Mouse (Mus musculus): ENCODE data around the gene Rftn2. TPM values are rescaled to one million over a fixed set of nuclear protein-coding genes. Genes with fewer than 3 reads are reported as not detected.

Gene Rftn2
- total RNA-seq, 2 experiments from 2014 or later = 14.3 to 17.6 TPM

DNA sequence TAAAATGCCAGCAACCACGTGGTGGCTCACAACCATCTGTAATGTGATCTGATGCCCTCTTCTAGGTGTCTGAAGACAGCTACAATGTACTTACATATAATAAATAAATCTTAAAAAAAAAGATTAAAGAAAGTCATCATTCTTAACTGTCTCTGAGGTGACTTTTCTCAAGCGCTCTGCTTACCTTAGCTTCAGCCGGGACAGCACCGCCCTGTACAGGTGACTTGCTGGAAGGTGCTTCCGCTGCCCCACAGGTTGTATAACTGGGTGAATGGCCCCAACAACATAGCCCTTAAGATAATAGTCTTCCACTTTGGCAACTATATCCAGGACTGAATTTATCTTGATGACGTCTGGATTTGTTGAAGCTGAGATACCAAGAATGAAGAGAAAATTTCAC is 12.6 kb downstream of the Rftn2 start:
- intact Hi-C loops (cut with DNase I) = no loop called here
- DNase-seq (ENCODE audit: extremely low spot score in 1 of 2, low spot score in 2 of 2) = no peak

DNA sequence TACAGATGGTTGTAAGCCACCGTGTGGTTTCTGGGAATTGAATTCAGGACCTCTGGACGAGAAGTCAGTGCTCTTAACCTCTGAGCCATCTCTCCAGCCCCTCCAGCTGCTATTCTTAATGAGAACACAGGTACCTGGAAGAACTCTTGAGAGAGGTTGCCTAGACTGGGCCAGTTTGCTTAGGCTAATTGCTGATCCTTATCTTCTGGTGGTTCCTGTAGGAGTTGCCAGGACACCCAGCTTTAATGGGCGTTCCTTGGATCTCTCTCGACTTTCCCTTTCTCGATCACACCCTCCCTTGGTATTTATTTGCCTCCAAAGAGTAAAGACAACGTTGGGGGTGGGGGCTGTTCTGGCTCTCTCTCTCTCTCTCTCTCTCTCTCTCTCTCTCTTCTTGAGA is 13.1 kb downstream of the Rftn2 start:
- intact Hi-C loops (cut with DNase I) = no loop called here
- no peak for DNase-seq (ENCODE audit: extremely low spot score in 1 of 2, low spot score in 2 of 2)

DNA sequence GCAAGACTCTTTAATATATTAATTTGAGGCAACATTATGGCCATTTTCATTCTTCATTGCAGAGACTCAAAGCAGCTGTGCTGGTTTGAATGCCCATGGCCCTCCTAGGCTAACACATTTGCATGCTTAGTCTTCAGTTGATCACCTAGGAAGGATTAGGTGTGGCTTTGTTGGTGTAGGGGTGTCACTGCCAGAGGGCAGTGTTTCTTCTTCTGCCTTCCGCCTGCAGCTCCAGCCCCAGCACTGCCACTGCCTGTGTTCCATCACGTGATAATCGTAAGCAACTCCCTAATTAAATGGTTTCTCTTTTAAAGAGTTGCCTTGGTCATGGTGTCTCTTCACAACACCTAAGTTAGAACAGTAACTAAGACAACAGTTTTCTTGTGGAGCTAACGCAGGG is 13.8 kb downstream of the Rftn2 start:
- intact Hi-C loops (cut with DNase I) = no loop called here
- DNase-seq (ENCODE audit: extremely low spot score in 1 of 2, low spot score in 2 of 2) = no peak

DNA sequence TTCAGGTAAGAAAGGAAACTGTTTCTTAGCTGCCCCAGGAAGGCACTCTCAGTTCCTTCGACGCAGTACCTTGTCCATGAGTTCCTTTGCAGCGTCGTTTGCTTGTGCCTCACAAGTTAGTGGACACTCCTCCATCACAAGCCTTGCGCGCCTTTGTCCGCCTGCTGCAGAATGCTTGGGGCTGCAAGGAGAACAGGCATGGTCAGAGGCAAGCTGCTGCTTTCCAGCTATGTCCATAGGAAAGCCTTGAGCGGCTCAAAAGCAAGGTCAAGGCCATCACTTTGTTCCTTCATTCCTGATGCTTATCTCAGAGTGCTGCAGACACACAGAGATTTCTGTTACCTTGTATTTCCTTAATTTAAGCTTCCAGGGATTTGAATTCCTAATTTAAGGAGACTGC is 15.5 kb downstream of the Rftn2 start:
- intact Hi-C loops (cut with DNase I) = no loop called here
- DNase-seq (ENCODE audit: extremely low spot score in 1 of 2, low spot score in 2 of 2) = no peak

DNA sequence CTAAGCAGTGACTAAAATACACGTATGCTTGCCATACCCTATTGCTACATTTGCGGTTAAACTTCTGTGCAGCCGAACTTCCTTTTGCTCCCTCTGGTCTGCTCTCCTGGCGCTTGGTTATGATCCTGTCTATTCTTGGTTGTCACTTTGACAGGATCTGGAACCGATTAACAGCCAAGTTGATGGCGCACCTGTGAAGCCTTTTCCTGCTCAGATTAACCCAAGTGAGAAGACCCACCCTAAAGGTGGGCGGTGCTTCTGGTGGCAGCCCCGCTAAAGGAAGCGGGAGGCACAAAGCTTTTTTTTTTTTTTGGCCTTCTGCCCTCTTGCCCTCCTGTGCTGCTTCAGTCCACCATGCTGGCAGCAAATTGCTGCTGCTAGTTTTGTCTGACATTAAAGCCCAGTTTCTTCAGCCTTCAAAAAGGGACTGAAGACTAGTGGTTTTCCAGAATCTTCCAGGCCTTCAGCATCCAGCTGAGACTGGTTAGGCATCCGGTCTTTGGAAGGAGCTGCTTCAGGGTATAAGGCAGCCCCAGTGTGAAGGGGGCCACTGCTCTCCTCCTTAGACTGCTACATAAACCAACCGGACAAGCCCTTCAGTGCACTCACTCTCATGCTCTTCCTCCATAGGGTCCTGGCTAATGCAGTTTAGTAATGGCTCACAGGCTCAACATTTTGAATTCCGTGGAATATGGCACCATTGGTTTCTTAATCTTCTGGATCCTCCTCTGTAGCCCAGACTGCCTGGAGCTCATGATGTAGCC is 16.2 kb downstream of the Rftn2 start:
- DNase-seq (ENCODE audit: extremely low spot score in 1 of 2, low spot score in 2 of 2) = no peak
- intact Hi-C loops (cut with DNase I) = no loop called here

DNA sequence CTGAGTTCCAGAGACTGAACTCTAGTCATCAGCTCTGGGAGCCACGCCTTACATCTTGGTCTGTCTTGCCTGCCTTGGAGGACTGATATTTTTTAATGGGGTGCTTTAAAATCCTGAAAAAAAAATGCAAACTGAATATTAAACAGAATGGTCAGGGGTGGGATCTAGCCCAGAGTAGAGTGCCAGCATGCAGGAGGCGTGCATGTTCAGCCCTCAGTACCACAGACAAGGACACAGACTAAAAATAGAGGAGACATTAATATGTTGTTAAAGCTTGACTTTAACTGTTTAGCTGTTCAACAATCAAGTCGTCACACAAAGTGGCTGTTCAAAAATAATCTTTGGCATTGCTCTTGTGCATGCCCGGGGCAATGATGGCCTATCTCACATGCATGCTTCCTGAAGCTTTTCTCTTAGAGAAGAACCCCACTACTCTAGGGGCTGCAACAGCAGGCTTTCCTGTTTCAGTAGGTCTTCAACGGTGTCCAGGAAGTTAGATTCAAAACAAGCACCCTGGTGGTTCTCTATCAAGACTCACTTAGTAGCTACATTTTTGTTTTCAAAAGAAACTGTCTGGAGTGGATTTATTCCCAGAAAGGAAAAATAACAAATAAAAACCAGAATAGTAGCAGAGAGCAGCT is 18.0 kb downstream of the Rftn2 start:
- DNase-seq (ENCODE audit: extremely low spot score in 1 of 2, low spot score in 2 of 2) = no peak
- intact Hi-C loops (cut with DNase I) = no loop called here

DNA sequence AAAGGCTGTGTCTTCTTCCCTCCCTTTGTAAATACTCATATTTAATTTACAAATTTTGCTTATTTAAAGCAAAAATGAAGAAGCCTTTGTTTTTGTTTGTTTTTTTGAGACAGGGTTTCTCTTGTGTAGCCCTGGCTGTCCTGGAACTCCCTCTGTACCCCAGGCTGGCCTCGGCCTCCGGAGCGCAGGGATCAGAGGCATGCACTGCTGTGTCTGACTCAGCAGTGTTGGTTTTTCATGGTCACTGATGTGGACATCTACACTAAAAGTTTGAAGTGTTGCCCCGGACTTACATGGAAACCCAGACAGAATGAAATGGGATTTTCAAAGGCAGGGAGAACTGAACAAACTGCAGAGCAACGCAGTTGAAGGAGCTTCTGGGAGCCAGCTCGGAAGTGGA is 19.0 kb downstream of the Rftn2 start:
- intact Hi-C loops (cut with DNase I) = no loop called here

DNA sequence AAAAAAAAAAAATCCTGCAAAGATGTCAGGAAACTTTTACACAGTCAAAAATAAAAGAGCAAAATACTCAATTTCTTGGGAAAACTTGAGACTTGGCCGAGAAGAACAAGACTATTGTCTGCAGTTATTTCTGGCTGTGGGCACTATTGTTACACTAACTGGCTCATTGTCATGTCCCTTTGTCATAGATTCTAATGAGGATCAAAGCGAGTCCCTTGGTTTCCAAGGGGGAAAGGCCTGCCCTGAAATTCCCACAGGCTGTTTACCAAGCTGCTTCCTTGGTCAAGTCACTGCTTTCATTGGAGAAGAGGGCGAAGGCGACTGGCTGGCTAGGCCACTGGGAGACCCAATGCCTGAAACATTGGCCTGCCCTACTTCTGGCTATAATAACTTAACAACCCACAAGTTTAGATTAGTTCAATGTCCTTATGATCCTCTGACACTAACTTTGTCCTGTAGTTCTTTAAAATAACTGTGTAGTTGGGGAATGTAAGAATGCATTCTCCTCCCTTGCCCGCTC is 20.7 kb downstream of the Rftn2 start:
- no peak for DNase-seq (ENCODE audit: extremely low spot score in 1 of 2, low spot score in 2 of 2)
- intact Hi-C loops (cut with DNase I) = no loop called here

More for the DNA sequence above, 19.0 kb downstream of the Rftn2 start:
- DNase-seq (ENCODE audit: extremely low spot score in 1 of 2, low spot score in 2 of 2) = no peak

DNA sequence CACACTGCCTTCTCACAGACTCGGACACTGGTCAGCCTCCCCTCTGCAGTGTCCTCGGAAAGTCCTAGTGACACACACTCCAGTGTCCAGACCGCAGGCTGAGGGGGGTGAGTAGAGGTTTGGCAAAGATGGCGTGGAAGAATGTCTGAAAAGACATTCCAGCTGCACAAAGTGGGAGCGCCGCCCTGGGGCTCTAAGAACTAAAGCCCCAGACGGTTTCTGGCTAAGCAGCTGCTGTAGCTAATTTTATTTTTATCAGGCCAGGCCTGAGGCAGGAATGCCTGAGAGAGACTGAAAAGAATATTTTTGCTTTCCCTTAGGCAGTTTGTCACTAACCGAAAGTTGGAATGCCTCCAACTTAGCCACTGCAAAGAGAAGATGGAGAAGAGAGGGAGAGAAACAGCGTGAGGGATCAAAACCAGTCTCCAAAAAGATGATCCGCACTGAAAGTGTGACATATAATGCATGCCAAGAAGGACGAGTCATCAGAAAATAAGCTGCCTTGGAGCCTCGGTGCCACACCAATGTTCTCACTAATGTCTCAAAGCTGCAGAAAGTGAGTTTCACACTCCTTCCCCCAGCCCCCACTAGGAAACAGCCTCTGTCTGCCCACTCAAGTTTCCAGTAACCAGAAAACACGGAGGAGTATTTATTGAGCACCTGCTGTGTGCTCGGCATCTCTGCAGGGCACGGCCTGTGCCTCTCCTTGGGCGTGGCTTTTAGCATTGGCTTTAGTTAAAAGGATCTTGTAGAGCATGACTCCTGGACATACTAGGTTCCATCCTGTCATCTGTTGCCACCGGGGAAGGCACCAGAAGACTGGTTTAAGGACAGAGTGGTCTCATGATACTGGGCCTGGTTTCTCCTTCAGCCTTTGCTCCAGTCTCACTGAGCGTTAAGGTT is 24.5 kb downstream of the Rftn2 start:
- intact Hi-C loops (cut with DNase I) = no loop called here

DNA sequence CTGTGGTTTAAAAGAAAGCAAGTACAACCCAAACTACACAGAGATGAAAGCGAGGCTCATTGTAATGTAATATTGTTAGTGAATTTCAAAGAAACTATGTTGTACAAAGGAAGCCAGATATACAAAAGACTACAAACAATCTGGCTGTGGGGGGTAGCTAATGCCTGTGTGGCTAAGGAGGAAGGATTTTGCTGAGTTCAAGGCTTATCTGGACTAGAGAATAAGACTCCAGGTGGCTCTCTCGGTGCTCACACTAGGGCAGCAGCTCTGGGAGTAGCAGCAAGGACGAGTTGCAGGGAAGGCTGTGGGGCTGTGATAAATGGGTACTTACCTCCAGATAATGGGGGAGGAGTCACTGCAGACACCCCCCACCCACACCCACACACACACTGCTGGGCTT is 27.9 kb downstream of the Rftn2 start:
- DNase-seq (ENCODE audit: extremely low spot score in 1 of 2, low spot score in 2 of 2) = no peak
- intact Hi-C loops (cut with DNase I) = no loop called here

More for the DNA sequence above, 24.5 kb downstream of the Rftn2 start:
- DNase-seq (ENCODE audit: extremely low spot score in 1 of 2, low spot score in 2 of 2) = peak; percentile 52 to 71

DNA sequence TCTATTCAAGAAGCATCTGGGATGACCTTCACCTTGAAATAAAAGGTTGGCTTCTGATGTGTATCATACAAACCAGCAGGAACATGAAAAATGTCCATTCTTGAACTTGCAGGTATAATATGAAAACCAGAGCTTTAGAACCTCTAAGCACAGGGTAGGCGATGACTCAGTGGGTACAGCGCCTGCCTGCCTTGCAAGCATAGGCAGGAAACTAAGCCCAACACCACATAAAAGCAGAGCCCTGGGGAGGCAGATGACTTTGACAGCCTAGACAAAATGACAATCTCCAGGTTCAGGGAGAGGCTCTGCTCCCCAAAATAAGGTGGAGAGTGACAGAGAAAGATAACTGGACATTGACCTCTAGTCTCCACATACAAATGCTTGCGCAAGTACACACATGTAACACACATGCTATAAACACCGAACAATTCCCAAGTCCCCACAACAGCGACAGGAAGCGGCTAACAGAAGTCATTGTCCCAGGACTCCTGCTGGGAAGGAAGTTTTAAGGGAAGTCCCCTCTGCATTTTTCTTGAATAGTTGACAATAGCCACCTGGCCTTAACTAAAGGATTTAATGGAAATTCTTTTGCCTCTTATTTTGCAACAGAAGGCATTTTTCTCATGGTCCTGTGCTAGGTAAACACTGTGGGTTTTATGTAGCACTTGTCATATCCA is 30.1 kb downstream of the Rftn2 start:
- no peak for DNase-seq (ENCODE audit: extremely low spot score in 1 of 2, low spot score in 2 of 2)
- intact Hi-C loops (cut with DNase I) = no loop called here

DNA sequence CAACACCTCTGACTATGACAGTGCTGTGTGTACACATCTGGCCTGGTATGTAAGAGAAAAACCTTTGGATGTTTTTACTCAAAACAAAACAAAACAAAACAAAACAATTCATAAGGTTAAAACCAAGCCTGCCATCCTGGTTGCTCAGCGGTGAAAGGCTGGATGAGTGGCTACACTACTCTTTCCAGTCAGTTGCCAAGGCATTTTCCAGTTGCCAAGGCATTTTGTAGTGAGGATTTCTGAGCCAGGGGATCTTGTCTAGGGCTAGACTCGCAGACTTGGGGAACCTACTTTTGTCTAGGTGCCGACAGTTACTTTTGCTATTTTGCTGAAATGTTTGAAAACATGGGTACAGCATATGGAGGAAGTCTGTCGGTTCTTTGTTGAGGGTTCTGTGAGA is 31.6 kb downstream of the Rftn2 start:
- no peak for DNase-seq (ENCODE audit: extremely low spot score in 1 of 2, low spot score in 2 of 2)
- intact Hi-C loops (cut with DNase I) = no loop called here

DNA sequence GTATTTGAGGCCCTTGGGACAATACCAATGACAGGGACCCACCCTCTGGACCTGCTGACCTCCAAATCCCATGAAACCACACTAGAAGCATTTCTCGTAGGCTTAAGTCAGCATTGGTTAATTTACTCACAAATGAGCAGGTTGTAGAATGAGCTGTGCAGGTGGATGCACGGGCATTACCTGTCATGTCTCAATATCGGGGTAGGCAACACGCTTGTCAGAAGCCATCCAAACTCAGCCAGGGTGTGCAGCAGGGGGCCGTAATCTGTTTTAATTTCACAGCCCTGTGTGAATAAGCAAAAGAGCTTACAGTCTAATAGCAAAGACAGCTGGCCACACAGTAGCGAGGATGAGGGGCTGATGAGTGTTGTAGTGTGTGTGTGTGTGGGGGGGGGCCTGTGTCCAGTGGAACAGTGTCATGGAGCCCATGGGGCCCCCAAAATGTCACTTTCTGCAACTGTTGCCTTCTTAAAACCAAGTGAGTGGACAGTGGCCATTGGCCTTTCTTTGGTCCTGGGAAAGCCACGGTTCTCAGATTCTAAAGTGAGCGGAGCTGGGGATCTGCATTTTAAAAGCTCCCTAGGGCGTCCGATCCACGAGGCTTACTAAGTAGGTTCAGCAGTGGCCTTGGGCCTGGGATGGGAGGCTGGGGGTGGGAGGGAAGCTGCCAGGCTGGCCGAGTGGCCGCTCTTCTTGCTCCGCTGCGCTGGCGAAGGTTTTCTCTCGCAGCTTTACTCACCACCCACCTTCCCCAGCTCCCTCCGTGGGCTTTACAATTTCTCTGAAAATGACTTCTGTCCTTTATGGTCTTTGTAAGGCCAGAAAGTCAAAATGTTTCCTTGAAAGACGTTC is 32.3 kb downstream of the Rftn2 start:
- no peak for DNase-seq (ENCODE audit: extremely low spot score in 1 of 2, low spot score in 2 of 2)
- intact Hi-C loops (cut with DNase I) = no loop called here

DNA sequence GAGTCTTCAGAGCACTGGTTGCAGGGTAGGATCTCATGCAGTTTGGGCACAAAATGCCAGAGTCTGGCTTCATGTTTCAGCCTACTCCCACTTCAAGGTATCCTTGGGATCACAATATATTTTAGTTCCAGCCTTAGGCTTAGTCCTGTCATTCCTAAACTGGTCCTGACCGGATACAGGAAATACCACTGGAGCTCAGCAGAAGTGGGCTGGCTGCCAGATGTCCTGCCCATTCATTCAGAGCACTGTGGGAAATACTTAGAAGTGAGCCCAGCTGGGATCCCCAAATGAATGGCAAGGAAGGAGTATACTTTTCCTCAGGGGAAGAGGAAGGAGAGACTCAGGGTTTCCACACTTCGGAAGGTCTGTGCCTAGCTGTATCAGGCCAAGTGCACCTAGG is 33.3 kb downstream of the Rftn2 start:
- DNase-seq (ENCODE audit: extremely low spot score in 1 of 2, low spot score in 2 of 2) = peak in 1 of 2 experiments; percentile 86
- intact Hi-C loops (cut with DNase I) = no loop called here

DNA sequence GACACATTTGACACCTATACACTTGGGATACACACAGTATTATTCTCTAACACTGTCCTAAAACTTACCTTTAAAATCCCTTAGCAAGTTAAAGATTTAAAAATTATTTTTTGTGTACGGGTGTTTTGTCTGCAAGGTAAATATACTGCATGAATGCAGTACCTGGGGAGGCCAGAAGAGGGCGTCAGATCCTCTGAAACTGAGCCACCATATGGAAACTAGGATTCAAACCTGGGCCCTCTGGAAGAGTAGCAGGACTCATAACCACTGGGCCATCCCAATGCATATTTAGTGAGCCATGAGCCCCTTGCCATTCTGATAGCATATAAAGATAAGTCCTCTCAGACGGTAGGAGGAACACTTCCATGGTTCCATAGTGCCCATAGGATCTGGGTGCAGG is 33.8 kb downstream of the Rftn2 start:
- no peak for DNase-seq (ENCODE audit: extremely low spot score in 1 of 2, low spot score in 2 of 2)
- intact Hi-C loops (cut with DNase I) = no loop called here

DNA sequence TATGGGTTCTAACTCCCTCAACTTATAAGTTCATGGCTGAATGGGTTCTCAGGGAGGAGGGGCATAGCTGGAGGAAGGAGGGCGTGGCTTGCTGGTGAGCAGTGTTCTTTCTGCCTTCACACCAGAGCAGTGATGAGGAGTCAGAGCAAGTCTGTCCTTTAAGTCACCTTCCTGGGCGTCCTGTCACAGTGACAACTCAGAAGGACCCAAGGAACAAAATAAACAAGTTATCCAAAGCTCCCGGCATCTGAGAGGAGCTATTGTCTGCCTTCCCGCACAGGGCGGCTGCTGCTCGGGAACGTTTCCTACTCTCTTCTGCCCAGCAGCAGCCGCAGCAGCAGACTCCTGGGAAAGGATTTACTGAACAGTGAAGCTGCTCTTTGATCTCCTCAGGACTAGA is 34.6 kb downstream of the Rftn2 start:
- intact Hi-C loops (cut with DNase I) = no loop called here
- DNase-seq (ENCODE audit: extremely low spot score in 1 of 2, low spot score in 2 of 2) = no peak

DNA sequence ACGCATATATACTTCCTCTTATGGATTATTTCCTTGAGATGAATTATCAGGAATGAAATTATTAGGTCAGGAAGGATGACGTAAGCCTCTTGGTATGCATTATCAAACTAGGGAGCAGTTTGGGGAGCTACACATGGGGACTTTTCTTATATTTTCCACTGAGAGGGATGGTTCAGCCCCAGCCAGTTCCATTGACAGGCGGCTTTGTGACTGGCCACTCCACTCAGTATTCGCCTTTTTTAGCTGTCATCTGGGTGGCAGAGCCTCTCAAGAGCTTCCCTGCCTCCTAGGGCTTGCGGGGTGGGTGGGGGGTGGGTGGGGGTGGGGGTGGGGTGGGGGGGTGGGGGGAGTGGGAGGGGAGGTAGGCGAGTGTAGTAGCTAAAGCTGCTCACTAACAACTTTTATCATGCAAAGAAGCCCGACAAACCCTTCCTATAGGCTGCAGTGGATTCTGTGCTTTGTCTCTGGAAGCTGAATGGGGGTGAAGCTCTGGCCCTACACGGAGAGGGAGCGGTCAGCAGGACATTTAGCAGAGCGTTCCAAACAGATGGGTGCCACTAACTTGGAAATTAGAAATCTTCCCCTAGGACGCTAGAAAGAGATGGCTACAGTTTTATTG is 39.9 kb downstream of the Rftn2 start:
- intact Hi-C loops (cut with DNase I) = no loop called here
- DNase-seq (ENCODE audit: extremely low spot score in 1 of 2, low spot score in 2 of 2) = no peak

DNA sequence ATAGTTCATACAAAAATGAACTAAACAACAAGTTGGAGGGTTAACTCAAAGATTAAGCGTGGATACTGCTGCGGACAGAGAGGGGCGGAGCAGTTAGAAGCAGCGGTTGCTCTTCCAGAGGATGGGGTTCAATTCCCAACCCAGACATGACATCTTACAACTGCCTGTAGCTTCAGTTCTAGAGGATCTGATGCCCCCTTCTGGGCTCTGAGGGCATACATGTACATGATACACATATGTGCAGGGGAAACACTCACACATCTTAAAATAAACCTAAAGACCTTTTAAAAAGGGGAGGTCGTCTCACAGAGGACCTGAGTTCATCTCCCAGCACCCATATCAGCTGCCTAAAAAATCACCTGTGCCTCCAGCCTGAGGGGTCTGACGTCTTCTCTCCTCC is 40.9 kb downstream of the Rftn2 start:
- intact Hi-C loops (cut with DNase I) = no loop called here
- no peak for DNase-seq (ENCODE audit: extremely low spot score in 1 of 2, low spot score in 2 of 2)
